Mouse (Mus musculus): ENCODE data around the gene Lgals7. TPM values are rescaled to one million over a fixed set of nuclear protein-coding genes. Genes with fewer than 3 reads are reported as not detected.

The Lgals7 gene
- total and polyA plus RNA-seq, 2 experiments from 2014 or later, result 3.8 to 12.5 TPM

- Histone ChIP-seq H3K9ac (replicated peaks; ENCODE audit: low read length, poor library complexity, severe bottlenecking) (no peak overlapping the region), H3K4me1 (ENCODE audit: insufficient read depth, low read length) (peaks cover 6% of the 10 kb centered on the region; the same call in 1 of the 2 replicates), H3K9me3 (ENCODE audit: low read length) (no peaks in the 10 kb centered on the region), H3K36me3 (ENCODE audit: insufficient read depth, low read length) (peaks cover 38% of the 10 kb centered on the region), H3K27ac (ENCODE audit: low read depth, low read length) (no peak overlapping the region), H3K4me2 (ENCODE audit: low read depth, low read length, poor library complexity, severe bottlenecking) (no peak overlapping the region), H3K27me3 (ENCODE audit: insufficient read depth, low read length) (no peaks in the 10 kb centered on the region), H3K4me3 (ENCODE audit: low read depth, low read length) (no peak overlapping the region)
- ATAC-seq (ENCODE audit: low FRiP score) (no peak), DNase-seq (ENCODE audit: low spot score) (no peak)
- TF ChIP-seq CTCF (IDR thresholded peaks at IDR 0.05), result no peak
- 52% methylated on average over 1 of the region's 1 CpGs for WGBS
These were observed 41.1 kb upstream of the Lgals7 start for GRCm38 (mm10) chr7:28822556-28822955.

- WGBS, result 56% methylated on average over 10 of the region's 10 CpGs
- ATAC-seq (ENCODE audit: low FRiP score) (no peak), DNase-seq (ENCODE audit: low spot score) (no peak)
- Histone ChIP-seq H3K9ac (replicated peaks; ENCODE audit: low read length, poor library complexity, severe bottlenecking) (0 out of 2 replicates have a peak overlapping the region, but pooled peaks have one; percentile 13), H3K36me3 (ENCODE audit: insufficient read depth, low read length) (peaks cover 31% of the 10 kb centered on the region), H3K9me3 (ENCODE audit: low read length) (no peaks in the 10 kb centered on the region), H3K4me2 (ENCODE audit: low read depth, low read length, poor library complexity, severe bottlenecking) (no peak overlapping the region), H3K27ac (ENCODE audit: low read depth, low read length) (no peak overlapping the region), H3K4me1 (ENCODE audit: insufficient read depth, low read length) (peaks cover 6% of the 10 kb centered on the region; the same call in 1 of the 2 replicates), H3K4me3 (ENCODE audit: low read depth, low read length) (no peak overlapping the region), H3K27me3 (ENCODE audit: insufficient read depth, low read length) (no peaks in the 10 kb centered on the region)
- no peak for TF ChIP-seq CTCF (IDR thresholded peaks at IDR 0.05)
These were observed 40.4 kb upstream of the Lgals7 start for GRCm38 (mm10) chr7:28822993-28823903.

GRCm38 (mm10) chr7:28823932-28824331 lies 39.7 kb upstream of the Lgals7 start:
- DNase-seq (ENCODE audit: low spot score) (no peak), ATAC-seq (ENCODE audit: low FRiP score) (no peak)
- H3K27ac ChIP-seq (ENCODE audit: low read depth, low read length), result no peak overlapping the region
- no peak overlapping the region for H3K9ac ChIP-seq (replicated peaks; ENCODE audit: low read length, poor library complexity, severe bottlenecking)
- peaks cover 6% of the 10 kb centered on the region; the same call in 1 of the 2 replicates for H3K4me1 ChIP-seq (ENCODE audit: insufficient read depth, low read length)
- WGBS, result 61% methylated on average over 2 of the region's 2 CpGs
- no peaks in the 10 kb centered on the region for H3K9me3 ChIP-seq (ENCODE audit: low read length)
- H3K36me3 ChIP-seq (ENCODE audit: insufficient read depth, low read length), result peaks cover 28% of the 10 kb centered on the region
- no peak for TF ChIP-seq CTCF (IDR thresholded peaks at IDR 0.05)
- H3K4me2 ChIP-seq (ENCODE audit: low read depth, low read length, poor library complexity, severe bottlenecking), result no peak overlapping the region
- H3K4me3 ChIP-seq (ENCODE audit: low read depth, low read length), result no peak overlapping the region
- no peaks in the 10 kb centered on the region for H3K27me3 ChIP-seq (ENCODE audit: insufficient read depth, low read length)

- Histone ChIP-seq H3K4me1 (ENCODE audit: insufficient read depth, low read length) (peaks cover 6% of the 10 kb centered on the region; the same call in 1 of the 2 replicates), H3K36me3 (ENCODE audit: insufficient read depth, low read length) (peaks cover 26% of the 10 kb centered on the region), H3K9me3 (ENCODE audit: low read length) (no peaks in the 10 kb centered on the region), H3K27ac (ENCODE audit: low read depth, low read length) (peak within 1 kb of the TSS; percentile 75), H3K27me3 (ENCODE audit: insufficient read depth, low read length) (no peaks in the 10 kb centered on the region), H3K9ac (replicated peaks; ENCODE audit: low read length, poor library complexity, severe bottlenecking) (peak within 1 kb of the TSS; percentile 66), H3K4me3 (ENCODE audit: low read depth, low read length) (peak within 1 kb of the TSS; percentile 46), H3K4me2 (ENCODE audit: low read depth, low read length, poor library complexity, severe bottlenecking) (peak within 1 kb of the TSS; percentile 51)
- no peak for TF ChIP-seq CTCF (IDR thresholded peaks at IDR 0.05)
- WGBS, result 2% methylated on average over 33 of the region's 33 CpGs
- ATAC-seq (ENCODE audit: low FRiP score) (peak; percentile 87; the same call in 1 of the 2 replicates), DNase-seq (ENCODE audit: low spot score) (peak; percentile 95)
These were observed 38.5 kb upstream of the Lgals7 start, which contains the start of gene Ech1 for GRCm38 (mm10) chr7:28824941-28825685. Gene Ech1 (plus strand): TSS chr7:28825217.

GRCm38 (mm10) chr7:28825686-28826401 lies 37.8 kb upstream of the Lgals7 start:
- peak overlapping the region; percentile 46 for H3K4me3 ChIP-seq (ENCODE audit: low read depth, low read length)
- H3K27ac ChIP-seq (ENCODE audit: low read depth, low read length), result peak overlapping the region; percentile 75
- TF ChIP-seq CTCF (IDR thresholded peaks at IDR 0.05), result no peak
- peaks cover 26% of the 10 kb centered on the region for H3K36me3 ChIP-seq (ENCODE audit: insufficient read depth, low read length)
- 52% methylated on average over 11 of the region's 11 CpGs for WGBS
- H3K4me1 ChIP-seq (ENCODE audit: insufficient read depth, low read length), result peaks cover 6% of the 10 kb centered on the region; the same call in 1 of the 2 replicates
- H3K9me3 ChIP-seq (ENCODE audit: low read length), result no peaks in the 10 kb centered on the region
- peak overlapping the region; percentile 51 for H3K4me2 ChIP-seq (ENCODE audit: low read depth, low read length, poor library complexity, severe bottlenecking)
- no peak for ATAC-seq (ENCODE audit: low FRiP score)
- DNase-seq (ENCODE audit: low spot score), result no peak
- H3K9ac ChIP-seq (replicated peaks; ENCODE audit: low read length, poor library complexity, severe bottlenecking), result peak overlapping the region; percentile 66; the same call in 1 of the 2 replicates
- H3K27me3 ChIP-seq (ENCODE audit: insufficient read depth, low read length), result no peaks in the 10 kb centered on the region

All from midbrain, postnatal 0 days (tissue).